Mouse (Mus musculus) embryonic facial prominence, embryonic 13.5 days (tissue): ENCODE data around the gene Palm2. TPM values are rescaled to one million over a fixed set of nuclear protein-coding genes. Genes with fewer than 3 reads are reported as not detected.
A peak's percentile ranks its signal among the peaks of the same experiment; 100 is the strongest.

Experiments
- ATAC-seq: fragments of 200-750 bp; cut with Nextera tagmentation; 2 replicates; pipeline ENCODE4 v1.8.0; 2017; ENCODE audit warnings: low read depth; ENCODE audit not compliant: insufficient number of reproducible peaks, insufficient read depth, low FRiP score, low TSS enrichment
- H3K27ac ChIP-seq: fragments of 300-500 bp; sonication (generic); 2 replicates; pipeline ENCODE4 v1.5.1; 2015; ENCODE audit warnings: moderate library complexity, mild to moderate bottlenecking, inconsistent platforms
- H3K27me3 ChIP-seq: fragments of 300-500 bp; sonication (generic); 2 replicates; pipeline ENCODE4 v1.6.1; 2015; ENCODE audit warnings: mild to moderate bottlenecking, inconsistent platforms
- H3K36me3 ChIP-seq: fragments of 300-500 bp; sonication (generic); 2 replicates; pipeline ENCODE4 v1.6.1; 2015; ENCODE audit warnings: mild to moderate bottlenecking, inconsistent platforms
- H3K4me1 ChIP-seq: fragments of 300-500 bp; sonication (generic); 2 replicates; pipeline ENCODE4 v1.6.1; 2015; ENCODE audit warnings: inconsistent platforms
- H3K4me2 ChIP-seq: fragments of 300-500 bp; sonication (generic); 2 replicates; pipeline ENCODE4 v1.6.1; 2015; ENCODE audit warnings: moderate library complexity, mild to moderate bottlenecking, inconsistent platforms
- H3K4me3 ChIP-seq: fragments of 300-500 bp; sonication (generic); 2 replicates; pipeline ENCODE4 v1.5.1; 2015; ENCODE audit warnings: mild to moderate bottlenecking, inconsistent platforms
- H3K9ac ChIP-seq: fragments of 300-500 bp; sonication (generic); 2 replicates; pipeline ENCODE4 v1.6.1; 2015; ENCODE audit warnings: mild to moderate bottlenecking, inconsistent platforms
- H3K9me3 ChIP-seq: fragments of 300-500 bp; sonication (generic); 2 replicates; pipeline ENCODE4 v1.6.1; 2016; ENCODE audit warnings: inconsistent platforms
- WGBS: fragments of 180-500 bp; shearing (Covaris S2); methylation state at CpG from one replicate; pipeline ENCODE4 v1.1.7; 2015; ENCODE audit warnings: mixed read lengths; 5-methylcytosine and 5-hydroxymethylcytosine counted together
- polyA plus RNA-seq: library from polyadenylated mRNA; unstranded; fragments of >200 nt; fragmentation: Nextera tagmentation; extraction: Ambion mirVana; gene quantifications from 2 replicates; pipeline ENCODE4 v1.2.1, GENCODE M21; 2015

Gene Palm2
- polyA plus RNA-seq, 1 experiment from 2014 or later = 12.5 TPM

DNA sequence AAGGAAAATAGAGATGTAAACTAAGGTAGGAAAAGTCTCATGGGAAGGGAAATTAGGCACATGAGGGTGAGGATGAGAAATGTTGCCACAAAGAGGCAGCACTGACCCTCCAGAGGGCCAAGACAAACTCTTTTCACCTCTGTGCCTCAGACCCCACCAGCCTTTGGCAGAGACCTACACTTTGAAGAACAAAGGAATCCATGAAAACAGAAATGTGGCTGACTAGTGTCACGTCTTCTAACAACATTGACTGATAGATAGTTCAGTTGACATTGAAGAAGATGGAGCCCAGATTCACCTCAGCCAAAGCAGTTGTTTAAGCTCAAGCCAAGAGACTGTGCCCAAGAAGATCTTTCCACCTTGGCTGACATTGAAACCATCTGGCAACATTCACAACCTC, 191.7 kb downstream of the Palm2 start:
- no peak overlapping the region for H3K27ac ChIP-seq
- no peak for ATAC-seq
- WGBS = 68% methylated on average over 1 of the region's 1 CpGs

GRCm38 (mm10) chr4:57626921-57627320, 192.9 kb downstream of the Palm2 start:
- Histone ChIP-seq H3K36me3 (no peaks in the 10 kb centered on the region), H3K27ac (no peak overlapping the region), H3K4me2 (no peak overlapping the region), H3K9me3 (no peaks in the 10 kb centered on the region), H3K9ac (no peak overlapping the region), H3K4me3 (no peak overlapping the region), H3K27me3 (no peaks in the 10 kb centered on the region), H3K4me1 (peaks cover 34% of the 10 kb centered on the region)
- WGBS = 62% methylated on average over 5 of the region's 5 CpGs
- no peak for ATAC-seq

More for the DNA sequence above, 191.7 kb downstream of the Palm2 start:
- Histone ChIP-seq H3K36me3 (no peaks in the 10 kb centered on the region), H3K4me1 (peaks cover 28% of the 10 kb centered on the region), H3K27me3 (no peaks in the 10 kb centered on the region), H3K9me3 (no peaks in the 10 kb centered on the region), H3K4me3 (no peak overlapping the region), H3K4me2 (no peak overlapping the region), H3K9ac (no peak overlapping the region)

GRCm38 (mm10) chr4:57632386-57632785, 198.3 kb downstream of the Palm2 start:
- H3K9me3 ChIP-seq = no peaks in the 10 kb centered on the region
- H3K4me1 ChIP-seq = peaks cover 58% of the 10 kb centered on the region
- H3K4me2 ChIP-seq = no peak overlapping the region
- H3K27ac ChIP-seq = no peak overlapping the region
- H3K27me3 ChIP-seq = no peaks in the 10 kb centered on the region
- H3K9ac ChIP-seq = no peak overlapping the region
- H3K4me3 ChIP-seq = no peak overlapping the region
- 88% methylated on average over 5 of the region's 5 CpGs for WGBS
- ATAC-seq = no peak
- H3K36me3 ChIP-seq = no peaks in the 10 kb centered on the region

- H3K4me1 ChIP-seq = peaks cover 65% of the 10 kb centered on the region
- H3K9me3 ChIP-seq = no peaks in the 10 kb centered on the region
- no peaks in the 10 kb centered on the region for H3K27me3 ChIP-seq
- no peak overlapping the region for H3K4me2 ChIP-seq
- ATAC-seq = no peak
- no peak overlapping the region for H3K9ac ChIP-seq
- 88% methylated on average over 7 of the region's 7 CpGs for WGBS
- H3K4me3 ChIP-seq = no peak overlapping the region
- H3K27ac ChIP-seq = no peak overlapping the region
- no peaks in the 10 kb centered on the region for H3K36me3 ChIP-seq
These were observed 199.0 kb downstream of the Palm2 start for GRCm38 (mm10) chr4:57633052-57633451.

- peaks cover 75% of the 10 kb centered on the region for H3K4me1 ChIP-seq
- 23% methylated on average over 1 of the region's 1 CpGs for WGBS
- H3K9me3 ChIP-seq = no peaks in the 10 kb centered on the region
- no peak overlapping the region for H3K27ac ChIP-seq
- no peak overlapping the region for H3K9ac ChIP-seq
- ATAC-seq = no peak
- H3K4me2 ChIP-seq = no peak overlapping the region
- no peak overlapping the region for H3K4me3 ChIP-seq
- no peaks in the 10 kb centered on the region for H3K27me3 ChIP-seq
- no peaks in the 10 kb centered on the region for H3K36me3 ChIP-seq
These were observed 200.9 kb downstream of the Palm2 start for GRCm38 (mm10) chr4:57634956-57635355.

DNA sequence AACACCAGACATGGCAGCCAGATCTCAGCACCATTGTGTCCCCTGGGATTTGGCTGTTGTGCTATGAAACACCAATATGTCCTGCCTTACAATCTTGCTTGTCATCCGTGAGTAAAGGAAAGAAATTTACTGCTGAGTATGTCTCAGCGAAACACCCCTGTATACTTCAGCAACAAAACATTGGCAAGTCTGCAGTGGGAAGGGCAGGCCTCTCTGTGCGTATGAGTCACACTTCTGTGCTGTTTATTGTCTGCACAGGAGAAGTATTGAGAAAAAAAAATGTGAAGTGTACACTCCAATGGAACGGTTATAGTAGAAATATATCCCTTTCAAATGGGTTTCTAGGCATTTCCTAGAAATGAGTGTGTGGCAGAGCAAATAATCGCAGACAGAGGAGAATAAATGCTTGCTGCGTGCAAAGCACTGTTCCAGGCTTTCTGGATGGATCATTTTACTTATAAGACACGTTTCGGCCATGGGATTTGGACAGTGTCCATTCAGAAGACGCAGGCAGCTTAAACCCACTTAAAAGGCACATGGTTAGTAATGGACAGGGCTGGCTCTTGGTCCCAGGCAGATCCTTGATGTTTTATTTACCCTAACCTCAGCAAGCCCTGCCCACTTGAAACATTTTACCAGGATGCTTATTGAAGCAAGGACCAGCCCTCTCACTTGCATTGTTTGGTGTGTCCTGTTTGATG, 202.9 kb downstream of the Palm2 start:
- Histone ChIP-seq H3K9me3 (no peaks in the 10 kb centered on the region), H3K9ac (no peak overlapping the region), H3K4me1 (peaks cover 69% of the 10 kb centered on the region), H3K36me3 (no peaks in the 10 kb centered on the region), H3K4me2 (no peak overlapping the region), H3K27me3 (no peaks in the 10 kb centered on the region), H3K27ac (0 out of 2 replicates have a peak overlapping the region, but pooled peaks have one; percentile 16), H3K4me3 (no peak overlapping the region)
- 51% methylated on average over 9 of the region's 9 CpGs for WGBS
- ATAC-seq = no peak

- no peaks in the 10 kb centered on the region for H3K9me3 ChIP-seq
- no peak for ATAC-seq
- H3K27ac ChIP-seq = 0 out of 2 replicates have a peak overlapping the region, but pooled peaks have one; percentile 69
- H3K27me3 ChIP-seq = no peaks in the 10 kb centered on the region
- H3K36me3 ChIP-seq = no peaks in the 10 kb centered on the region
- H3K9ac ChIP-seq = peak overlapping the region; percentile 40; the same call in 1 of the 2 replicates
- 29% methylated on average over 24 of the region's 24 CpGs for WGBS
- peaks cover 62% of the 10 kb centered on the region for H3K4me1 ChIP-seq
- peak overlapping the region; percentile 29 for H3K4me3 ChIP-seq
- peak overlapping the region; percentile 58 for H3K4me2 ChIP-seq
These were observed 203.8 kb downstream of the Palm2 start for GRCm38 (mm10) chr4:57637636-57638386.

GRCm38 (mm10) chr4:57638941-57639340, 204.9 kb downstream of the Palm2 start:
- Histone ChIP-seq H3K4me2 (no peak overlapping the region), H3K4me3 (no peak overlapping the region), H3K9ac (no peak overlapping the region), H3K4me1 (peaks cover 55% of the 10 kb centered on the region), H3K9me3 (no peaks in the 10 kb centered on the region), H3K27me3 (no peaks in the 10 kb centered on the region), H3K27ac (no peak overlapping the region), H3K36me3 (no peaks in the 10 kb centered on the region)
- WGBS = 81% methylated on average over 9 of the region's 9 CpGs
- ATAC-seq = no peak

GRCm38 (mm10) chr4:57640222-57640621, 206.2 kb downstream of the Palm2 start:
- no peak overlapping the region for H3K4me2 ChIP-seq
- no peaks in the 10 kb centered on the region for H3K27me3 ChIP-seq
- H3K4me1 ChIP-seq = peaks cover 47% of the 10 kb centered on the region
- H3K9ac ChIP-seq = no peak overlapping the region
- WGBS = 45% methylated on average over 7 of the region's 7 CpGs
- no peak for ATAC-seq
- H3K36me3 ChIP-seq = peaks cover 6% of the 10 kb centered on the region; the same call in 1 of the 2 replicates
- no peaks in the 10 kb centered on the region for H3K9me3 ChIP-seq
- no peak overlapping the region for H3K4me3 ChIP-seq
- H3K27ac ChIP-seq = no peak overlapping the region

DNA sequence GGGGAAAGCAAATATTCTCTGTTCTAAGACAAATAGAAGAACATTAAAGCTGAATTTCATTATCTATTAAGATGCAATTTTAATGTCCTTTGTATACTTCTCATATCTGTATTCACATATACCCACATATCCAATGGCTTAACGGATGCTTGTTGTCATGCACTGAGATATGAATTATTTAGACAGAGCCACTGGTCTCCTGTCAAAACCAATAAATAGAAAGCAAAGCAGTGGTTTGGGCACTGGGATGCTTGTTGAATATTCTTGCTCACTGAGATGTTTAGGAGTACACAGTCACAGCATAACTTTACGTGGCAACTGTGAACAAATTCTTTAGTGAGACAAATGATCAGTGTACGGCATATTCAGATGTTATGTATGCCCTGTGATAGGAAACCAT, 206.9 kb downstream of the Palm2 start:
- WGBS = 81% methylated on average over 3 of the region's 3 CpGs
- Histone ChIP-seq H3K9me3 (no peaks in the 10 kb centered on the region), H3K9ac (no peak overlapping the region), H3K4me2 (no peak overlapping the region), H3K27me3 (no peaks in the 10 kb centered on the region), H3K27ac (no peak overlapping the region), H3K4me3 (no peak overlapping the region), H3K4me1 (peaks cover 40% of the 10 kb centered on the region), H3K36me3 (peaks cover 6% of the 10 kb centered on the region; the same call in 1 of the 2 replicates)
- no peak for ATAC-seq

- ATAC-seq = no peak
- H3K9ac ChIP-seq = no peak overlapping the region
- H3K27ac ChIP-seq = no peak overlapping the region
- H3K4me2 ChIP-seq = no peak overlapping the region
- H3K4me3 ChIP-seq = no peak overlapping the region
- peaks cover 57% of the 10 kb centered on the region for H3K36me3 ChIP-seq
- WGBS = 77% methylated on average over 1 of the region's 1 CpGs
- H3K4me1 ChIP-seq = no peaks in the 10 kb centered on the region
- no peaks in the 10 kb centered on the region for H3K27me3 ChIP-seq
- H3K9me3 ChIP-seq = peaks cover 4% of the 10 kb centered on the region; the same call in 1 of the 2 replicates
These were observed 216.9 kb downstream of the Palm2 start for GRCm38 (mm10) chr4:57650994-57651393.

- Histone ChIP-seq H3K27me3 (no peaks in the 10 kb centered on the region), H3K9me3 (peaks cover 4% of the 10 kb centered on the region; the same call in 1 of the 2 replicates), H3K9ac (no peak overlapping the region), H3K4me1 (no peaks in the 10 kb centered on the region), H3K36me3 (peaks cover 61% of the 10 kb centered on the region), H3K4me2 (no peak overlapping the region), H3K27ac (no peak overlapping the region), H3K4me3 (no peak overlapping the region)
- WGBS = 83% methylated on average over 8 of the region's 8 CpGs
- no peak for ATAC-seq
These were observed 217.5 kb downstream of the Palm2 start for GRCm38 (mm10) chr4:57651547-57651946.
